ENCODE assay signal across 19 mouse cellular contexts in the genomic region with DNA sequence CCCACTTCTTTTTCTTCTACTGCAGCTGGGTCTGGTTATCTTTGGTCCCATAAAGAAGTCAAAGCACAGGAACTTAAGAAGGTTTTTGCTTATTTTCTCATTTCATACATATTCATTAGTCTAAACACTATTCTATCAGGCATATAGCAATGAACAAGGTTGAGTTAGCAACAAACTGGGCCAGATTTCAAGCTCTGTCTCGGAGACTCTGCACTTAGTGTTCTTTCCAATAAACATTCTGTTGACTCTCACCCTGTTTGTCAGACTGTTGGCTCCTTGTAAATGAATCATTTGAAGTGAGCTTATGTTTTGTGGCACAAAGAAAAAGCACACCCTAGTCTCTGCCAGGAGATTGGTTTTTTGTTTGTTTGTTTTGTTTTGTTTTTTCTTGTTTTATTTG. TPM values are rescaled to one million over a fixed set of nuclear protein-coding genes. Genes with fewer than 3 reads are reported as not detected.
DNase-seq lines count a peak whose midpoint lies in the region; ATAC-seq lines count a peak whose summit lies in the region.
"Had no signal": no experiment of that assay in that cellular context is flagged by ENCODE, and none has a peak within 500 bp of the region (broad histone marks: within the 10 kb centered on the region; RNA-seq: fewer than 3 reads in every experiment).

No protein-coding gene starts in this region.

- H3K4me3 ChIP-seq in embryonic facial prominence, embryonic 14.5 days (ENCODE audit: low read depth, low read length) = no peak overlapping the region
- no peak overlapping the region for H3K4me3 ChIP-seq in embryonic facial prominence, embryonic 10.5 days
- H3K4me3 ChIP-seq in intestine, embryonic 16.5 days (ENCODE audit: low read length) = no peak overlapping the region
- H3K4me3 ChIP-seq in intestine, embryonic 15.5 days (replicated peaks) = no peak overlapping the region
- no peak overlapping the region for H3K4me3 ChIP-seq in midbrain, embryonic 14.5 days (replicated peaks; ENCODE audit: low read depth, low read length)
- H3K4me3 ChIP-seq in midbrain, embryonic 10.5 days = no peak overlapping the region
- no peak overlapping the region for H3K4me3 ChIP-seq in midbrain, embryonic 16.5 days (ENCODE audit: low read depth, low read length)
- H3K4me3 ChIP-seq: embryonic facial prominence, embryonic 12.5 days; heart, embryonic 13.5 days; limb, embryonic 12.5 days; megakaryocyte, embryonic 14.5 days; stomach, embryonic 15.5 days had no signal

- no peak for ATAC-seq in embryonic facial prominence, embryonic 14.5 days (ENCODE audit: low read depth)
- peak; percentile 23; the same call in 1 of the 2 replicates for ATAC-seq in intestine, embryonic 16.5 days
- no peak for ATAC-seq in intestine, embryonic 15.5 days
- ATAC-seq in midbrain, embryonic 14.5 days (ENCODE audit: low FRiP score, low TSS enrichment) = no peak
- ATAC-seq in midbrain, embryonic 16.5 days = peak; percentile 59; the same call in 1 of the 2 replicates

- no peaks in the 10 kb centered on the region for H3K36me3 ChIP-seq in embryonic facial prominence, embryonic 14.5 days (ENCODE audit: control insufficient read depth, insufficient read depth, low read length)
- H3K36me3 ChIP-seq in embryonic facial prominence, embryonic 10.5 days (replicated peaks) = no peaks in the 10 kb centered on the region
- no peaks in the 10 kb centered on the region for H3K36me3 ChIP-seq in intestine, embryonic 16.5 days (ENCODE audit: control insufficient read depth, insufficient read depth, low read length)
- H3K36me3 ChIP-seq in intestine, embryonic 15.5 days = no peaks in the 10 kb centered on the region
- H3K36me3 ChIP-seq in midbrain, embryonic 14.5 days (ENCODE audit: control insufficient read depth, insufficient read depth, low read length) = no peaks in the 10 kb centered on the region
- H3K36me3 ChIP-seq in midbrain, embryonic 10.5 days = no peaks in the 10 kb centered on the region
- H3K36me3 ChIP-seq in midbrain, embryonic 16.5 days (ENCODE audit: control insufficient read depth, insufficient read depth, low read length) = no peaks in the 10 kb centered on the region
- H3K36me3 ChIP-seq: embryonic facial prominence, embryonic 12.5 days; heart, embryonic 13.5 days; limb, embryonic 12.5 days; stomach, embryonic 15.5 days had no signal

- H3K4me2 ChIP-seq in embryonic facial prominence, embryonic 14.5 days (ENCODE audit: low read depth, low read length) = no peak overlapping the region
- H3K4me2 ChIP-seq in intestine, embryonic 16.5 days (ENCODE audit: low read depth, low read length) = no peak overlapping the region
- H3K4me2 ChIP-seq in intestine, embryonic 15.5 days (replicated peaks) = no peak overlapping the region
- no peak overlapping the region for H3K4me2 ChIP-seq in midbrain, embryonic 14.5 days (ENCODE audit: low read length)
- no peak overlapping the region for H3K4me2 ChIP-seq in midbrain, embryonic 16.5 days (ENCODE audit: low read length)
- H3K4me2 ChIP-seq: embryonic facial prominence, embryonic 12.5 days; heart, embryonic 13.5 days; limb, embryonic 12.5 days; stomach, embryonic 15.5 days had no signal

- DNase-seq in embryonic facial prominence, embryonic 14.5 days (ENCODE audit: low spot score) = peak; percentile 17
- DNase-seq in embryonic facial prominence, embryonic 10.5 days (ENCODE audit: low spot score) = no peak
- peak; percentile 19 for DNase-seq in midbrain, embryonic 14.5 days
- no peak for DNase-seq in midbrain, embryonic 10.5 days (ENCODE audit: low spot score)
- DNase-seq in retina, embryonic 14.5 days (ENCODE audit: low spot score) = no peak
- DNase-seq: adrenal gland, adult 2 months; cerebellum, postnatal 36 days; gastrocnemius, postnatal 36 days; thymus, postnatal 25 days had no signal

- no peaks in the 10 kb centered on the region for H3K9me3 ChIP-seq in embryonic facial prominence, embryonic 14.5 days (ENCODE audit: control insufficient read depth, low read length)
- H3K9me3 ChIP-seq in embryonic facial prominence, embryonic 10.5 days = no peaks in the 10 kb centered on the region
- H3K9me3 ChIP-seq in intestine, embryonic 16.5 days (ENCODE audit: control insufficient read depth, low read length) = no peaks in the 10 kb centered on the region
- H3K9me3 ChIP-seq in intestine, embryonic 15.5 days = no peaks in the 10 kb centered on the region
- no peaks in the 10 kb centered on the region for H3K9me3 ChIP-seq in midbrain, embryonic 14.5 days (ENCODE audit: control insufficient read depth, low read length)
- H3K9me3 ChIP-seq in midbrain, embryonic 10.5 days (replicated peaks) = no peaks in the 10 kb centered on the region
- no peaks in the 10 kb centered on the region for H3K9me3 ChIP-seq in midbrain, embryonic 16.5 days (replicated peaks; ENCODE audit: control insufficient read depth, low read length, poor library complexity, severe bottlenecking)
- H3K9me3 ChIP-seq: embryonic facial prominence, embryonic 12.5 days; heart, embryonic 13.5 days; limb, embryonic 12.5 days; stomach, embryonic 15.5 days had no signal

- H3K27me3 ChIP-seq in embryonic facial prominence, embryonic 14.5 days (replicated peaks; ENCODE audit: control insufficient read depth, insufficient read depth, low read length) = no peaks in the 10 kb centered on the region
- H3K27me3 ChIP-seq in embryonic facial prominence, embryonic 10.5 days (replicated peaks; ENCODE audit: low read depth, poor library complexity, severe bottlenecking) = no peaks in the 10 kb centered on the region
- H3K27me3 ChIP-seq in intestine, embryonic 16.5 days (replicated peaks; ENCODE audit: control insufficient read depth, insufficient read depth, low read length) = no peaks in the 10 kb centered on the region
- H3K27me3 ChIP-seq in intestine, embryonic 15.5 days (replicated peaks) = no peaks in the 10 kb centered on the region
- H3K27me3 ChIP-seq in midbrain, embryonic 14.5 days (ENCODE audit: control insufficient read depth, insufficient read depth, low read length) = no peaks in the 10 kb centered on the region
- H3K27me3 ChIP-seq in midbrain, embryonic 10.5 days (ENCODE audit: low read depth, poor library complexity, severe bottlenecking) = no peaks in the 10 kb centered on the region
- no peaks in the 10 kb centered on the region for H3K27me3 ChIP-seq in midbrain, embryonic 16.5 days (ENCODE audit: control insufficient read depth, insufficient read depth, low read depth, low read length)
- H3K27me3 ChIP-seq: embryonic facial prominence, embryonic 12.5 days; heart, embryonic 13.5 days; limb, embryonic 12.5 days; megakaryocyte, embryonic 14.5 days; stomach, embryonic 15.5 days had no signal

- no peak overlapping the region for H3K27ac ChIP-seq in embryonic facial prominence, embryonic 14.5 days (replicated peaks; ENCODE audit: low read depth, low read length)
- no peak overlapping the region for H3K27ac ChIP-seq in embryonic facial prominence, embryonic 10.5 days (replicated peaks)
- no peak overlapping the region for H3K27ac ChIP-seq in intestine, embryonic 16.5 days (ENCODE audit: low read length)
- no peak overlapping the region for H3K27ac ChIP-seq in intestine, embryonic 15.5 days
- H3K27ac ChIP-seq in midbrain, embryonic 14.5 days (replicated peaks; ENCODE audit: low read depth, low read length) = no peak overlapping the region
- no peak overlapping the region for H3K27ac ChIP-seq in midbrain, embryonic 10.5 days (replicated peaks)
- H3K27ac ChIP-seq in midbrain, embryonic 16.5 days (ENCODE audit: low read length) = no peak overlapping the region
- H3K27ac ChIP-seq: embryonic facial prominence, embryonic 12.5 days; heart, embryonic 13.5 days; stomach, embryonic 15.5 days had no signal

- no peaks in the 10 kb centered on the region for H3K4me1 ChIP-seq in embryonic facial prominence, embryonic 14.5 days (ENCODE audit: control insufficient read depth, insufficient read depth, low read length)
- H3K4me1 ChIP-seq in embryonic facial prominence, embryonic 10.5 days = no peaks in the 10 kb centered on the region
- no peaks in the 10 kb centered on the region for H3K4me1 ChIP-seq in intestine, embryonic 16.5 days (ENCODE audit: control insufficient read depth, insufficient read depth, low read length)
- no peaks in the 10 kb centered on the region for H3K4me1 ChIP-seq in intestine, embryonic 15.5 days (replicated peaks)
- H3K4me1 ChIP-seq in midbrain, embryonic 14.5 days (ENCODE audit: control insufficient read depth, insufficient read depth, low read length) = no peaks in the 10 kb centered on the region
- 0 out of 2 replicates have a peak, but pooled peaks cover 3% of the 10 kb centered on the region for H3K4me1 ChIP-seq in midbrain, embryonic 10.5 days
- no peaks in the 10 kb centered on the region; the same call in 1 of the 2 replicates for H3K4me1 ChIP-seq in midbrain, embryonic 16.5 days (ENCODE audit: control insufficient read depth, insufficient read depth, low read length)
- H3K4me1 ChIP-seq: embryonic facial prominence, embryonic 12.5 days; megakaryocyte, embryonic 14.5 days; stomach, embryonic 15.5 days had no signal

- WGBS in embryonic facial prominence, embryonic 14.5 days = 54% methylated on average over 1 of the region's 1 CpGs
- WGBS in embryonic facial prominence, embryonic 10.5 days = 78% methylated on average over 1 of the region's 1 CpGs
- 62% methylated on average over 1 of the region's 1 CpGs for WGBS in intestine, embryonic 16.5 days
- WGBS in intestine, embryonic 15.5 days = 43% methylated on average over 1 of the region's 1 CpGs
- WGBS in midbrain, embryonic 14.5 days = 56% methylated on average over 1 of the region's 1 CpGs
- 77% methylated on average over 1 of the region's 1 CpGs for WGBS in midbrain, embryonic 10.5 days
- 57% methylated on average over 1 of the region's 1 CpGs for WGBS in midbrain, embryonic 16.5 days

- H3K9ac ChIP-seq in embryonic facial prominence, embryonic 14.5 days (ENCODE audit: low read depth, low read length) = no peak overlapping the region
- no peak overlapping the region for H3K9ac ChIP-seq in intestine, embryonic 16.5 days (ENCODE audit: low read depth, low read length)
- no peak overlapping the region for H3K9ac ChIP-seq in intestine, embryonic 15.5 days
- no peak overlapping the region for H3K9ac ChIP-seq in midbrain, embryonic 14.5 days (replicated peaks; ENCODE audit: low read length)
- no peak overlapping the region for H3K9ac ChIP-seq in midbrain, embryonic 16.5 days (ENCODE audit: low read depth, low read length)
- H3K9ac ChIP-seq: embryonic facial prominence, embryonic 12.5 days; heart, embryonic 13.5 days; limb, embryonic 12.5 days; stomach, embryonic 15.5 days had no signal

RNA-seq across cellular contexts. Expression of a gene that starts 19.3 kb away (rescaled TPM):
- 0.13 and 0.21 TPM in 2 replicates for polyA plus RNA-seq in embryonic facial prominence, embryonic 14.5 days (2014; fragmentation: Nextera tagmentation; extraction: Ambion mirVana)
- polyA plus RNA-seq in embryonic facial prominence, embryonic 10.5 days (2016; fragmentation: Nextera tagmentation; extraction: Ambion mirVana) = 0.04 and 0.06 TPM in 2 replicates
- 0.05 and 0.07 TPM in 2 replicates for polyA plus RNA-seq in intestine, embryonic 16.5 days (2015; fragmentation: Nextera tagmentation; extraction: Ambion mirVana)
- 0.04 and 0.08 TPM in 2 replicates for polyA plus RNA-seq in intestine, embryonic 15.5 days (2015; fragmentation: Nextera tagmentation; extraction: Ambion mirVana)
- polyA plus RNA-seq in midbrain, embryonic 14.5 days (2014; fragmentation: Nextera tagmentation; extraction: Ambion mirVana) = 0.03 TPM in 1 of 2 replicates, not detected in the other
- 0.04 and 0.05 TPM in 2 replicates for polyA plus RNA-seq in midbrain, embryonic 10.5 days (2016; fragmentation: Nextera tagmentation; extraction: Ambion mirVana)
- not detected in 2 replicates for polyA plus RNA-seq in midbrain, embryonic 16.5 days (2015; fragmentation: Nextera tagmentation; extraction: Ambion mirVana)
- polyA plus RNA-seq: adrenal gland, adult 2 months; frontal cortex, adult 2 months; large intestine, adult 2 months had no signal

Comparison
In these comparisons a context has a peak if more than half of its experiments do, and no peak if none do; other contexts are left out.
1. ATAC-seq: peak in intestine, embryonic 16.5 days (single experiment) and midbrain, embryonic 16.5 days (single experiment); none in embryonic facial prominence, embryonic 14.5 days (single experiment), intestine, embryonic 15.5 days (single experiment) and midbrain, embryonic 14.5 days (single experiment).
2. DNase-seq: peak in embryonic facial prominence, embryonic 14.5 days (single experiment) and midbrain, embryonic 14.5 days (single experiment); none in embryonic facial prominence, embryonic 10.5 days (single experiment), midbrain, embryonic 10.5 days (single experiment) and retina, embryonic 14.5 days (single experiment).